Mouse (Mus musculus) intestine, embryonic 15.5 days (tissue): Measurements from ENCODE around the gene Sbk1. TPM values are rescaled to one million over a fixed set of nuclear protein-coding genes. Genes with fewer than 3 reads are reported as not detected.

Experiments used
- ATAC-seq: fragments of 200-750 bp; cut with Nextera tagmentation; 2 replicates; pipeline ENCODE4 v1.8.0; 2017; ENCODE audit warnings: moderate TSS enrichment, moderate library complexity
- H3K27ac ChIP-seq: fragments of 300-500 bp; sonication (generic); 2 replicates; pipeline ENCODE4 v1.5.1; 2015; ENCODE audit warnings: mild to moderate bottlenecking, inconsistent platforms
- H3K27me3 ChIP-seq: fragments of 300-500 bp; sonication (generic); replicated peaks from 2 replicates; pipeline ENCODE4 v1.6.1; 2015; ENCODE audit warnings: inconsistent platforms
- H3K36me3 ChIP-seq: fragments of 300-500 bp; sonication (generic); 2 replicates; pipeline ENCODE4 v1.6.1; 2015; ENCODE audit warnings: inconsistent platforms
- H3K4me1 ChIP-seq: fragments of 300-500 bp; sonication (generic); replicated peaks from 2 replicates; pipeline ENCODE4 v1.6.1; 2015; ENCODE audit warnings: inconsistent platforms
- H3K4me2 ChIP-seq: fragments of 300-500 bp; sonication (generic); replicated peaks from 2 replicates; pipeline ENCODE4 v1.6.1; 2015; ENCODE audit warnings: mild to moderate bottlenecking, inconsistent platforms
- H3K4me3 ChIP-seq: fragments of 300-500 bp; sonication (generic); replicated peaks from 2 replicates; pipeline ENCODE4 v1.5.1; 2015; ENCODE audit warnings: inconsistent platforms
- H3K9ac ChIP-seq: fragments of 300-500 bp; sonication (generic); 2 replicates; pipeline ENCODE4 v1.6.1; 2015; ENCODE audit warnings: inconsistent platforms
- H3K9me3 ChIP-seq: fragments of 300-500 bp; sonication (generic); 2 replicates; pipeline ENCODE4 v1.6.1; 2016; ENCODE audit warnings: inconsistent platforms
- WGBS: fragments of 180-500 bp; shearing (Covaris S2); methylation state at CpG from one replicate; pipeline ENCODE4 v1.1.7; 2015; 5-methylcytosine and 5-hydroxymethylcytosine counted together
- polyA plus RNA-seq: library from polyadenylated mRNA; unstranded; fragments of >200 nt; fragmentation: Nextera tagmentation; extraction: Ambion mirVana; gene quantifications from 2 replicates; pipeline ENCODE4 v1.2.1, GENCODE M21; 2015

Sbk1 gene
- polyA plus RNA-seq, 1 experiment from 2014 or later, result 17.7 TPM

GRCm38 (mm10) chr7:126284021-126284420 lies 11.6 kb downstream of the Sbk1 start:
- Histone ChIP-seq H3K9ac (no peak overlapping the region), H3K4me2 (no peak overlapping the region), H3K4me1 (peaks cover 20% of the 10 kb centered on the region), H3K27ac (no peak overlapping the region), H3K9me3 (no peaks in the 10 kb centered on the region), H3K36me3 (0 out of 2 replicates have a peak, but pooled peaks cover 4% of the 10 kb centered on the region), H3K4me3 (no peak overlapping the region), H3K27me3 (no peaks in the 10 kb centered on the region)
- no peak for ATAC-seq
- WGBS, result 79% methylated on average over 5 of the region's 5 CpGs

GRCm38 (mm10) chr7:126284441-126284840 lies 12.0 kb downstream of the Sbk1 start:
- H3K4me1 ChIP-seq, result peaks cover 18% of the 10 kb centered on the region
- no peak overlapping the region for H3K9ac ChIP-seq
- 78% methylated on average over 4 of the region's 4 CpGs for WGBS
- H3K4me3 ChIP-seq, result no peak overlapping the region
- no peak for ATAC-seq
- no peak overlapping the region for H3K4me2 ChIP-seq
- 0 out of 2 replicates have a peak, but pooled peaks cover 4% of the 10 kb centered on the region for H3K36me3 ChIP-seq
- H3K27ac ChIP-seq, result no peak overlapping the region
- H3K9me3 ChIP-seq, result no peaks in the 10 kb centered on the region
- H3K27me3 ChIP-seq, result no peaks in the 10 kb centered on the region

- 0 out of 2 replicates have a peak, but pooled peaks cover 4% of the 10 kb centered on the region for H3K36me3 ChIP-seq
- WGBS, result 65% methylated on average over 4 of the region's 4 CpGs
- ATAC-seq, result no peak
- H3K27me3 ChIP-seq, result no peaks in the 10 kb centered on the region
- no peak overlapping the region for H3K27ac ChIP-seq
- no peak overlapping the region for H3K4me2 ChIP-seq
- no peak overlapping the region for H3K4me3 ChIP-seq
- peaks cover 17% of the 10 kb centered on the region for H3K4me1 ChIP-seq
- H3K9me3 ChIP-seq, result no peaks in the 10 kb centered on the region
- H3K9ac ChIP-seq, result no peak overlapping the region
Measured at GRCm38 (mm10) chr7:126284865-126285264, 12.4 kb downstream of the Sbk1 start.

GRCm38 (mm10) chr7:126285293-126286211 lies 13.1 kb downstream of the Sbk1 start:
- Histone ChIP-seq H3K4me3 (no peak overlapping the region), H3K4me1 (peaks cover 17% of the 10 kb centered on the region), H3K27ac (no peak overlapping the region), H3K4me2 (no peak overlapping the region), H3K36me3 (0 out of 2 replicates have a peak, but pooled peaks cover 4% of the 10 kb centered on the region), H3K9ac (no peak overlapping the region), H3K27me3 (no peaks in the 10 kb centered on the region), H3K9me3 (no peaks in the 10 kb centered on the region)
- WGBS, result 74% methylated on average over 12 of the region's 12 CpGs
- ATAC-seq, result peak; percentile 65

GRCm38 (mm10) chr7:126286311-126286710 lies 13.9 kb downstream of the Sbk1 start:
- no peak for ATAC-seq
- H3K9ac ChIP-seq, result no peak overlapping the region
- H3K36me3 ChIP-seq, result 0 out of 2 replicates have a peak, but pooled peaks cover 4% of the 10 kb centered on the region
- H3K4me3 ChIP-seq, result no peak overlapping the region
- H3K9me3 ChIP-seq, result no peaks in the 10 kb centered on the region
- WGBS, result 86% methylated on average over 2 of the region's 2 CpGs
- no peak overlapping the region for H3K4me2 ChIP-seq
- no peaks in the 10 kb centered on the region for H3K27me3 ChIP-seq
- H3K4me1 ChIP-seq, result peaks cover 17% of the 10 kb centered on the region
- no peak overlapping the region for H3K27ac ChIP-seq

DNA sequence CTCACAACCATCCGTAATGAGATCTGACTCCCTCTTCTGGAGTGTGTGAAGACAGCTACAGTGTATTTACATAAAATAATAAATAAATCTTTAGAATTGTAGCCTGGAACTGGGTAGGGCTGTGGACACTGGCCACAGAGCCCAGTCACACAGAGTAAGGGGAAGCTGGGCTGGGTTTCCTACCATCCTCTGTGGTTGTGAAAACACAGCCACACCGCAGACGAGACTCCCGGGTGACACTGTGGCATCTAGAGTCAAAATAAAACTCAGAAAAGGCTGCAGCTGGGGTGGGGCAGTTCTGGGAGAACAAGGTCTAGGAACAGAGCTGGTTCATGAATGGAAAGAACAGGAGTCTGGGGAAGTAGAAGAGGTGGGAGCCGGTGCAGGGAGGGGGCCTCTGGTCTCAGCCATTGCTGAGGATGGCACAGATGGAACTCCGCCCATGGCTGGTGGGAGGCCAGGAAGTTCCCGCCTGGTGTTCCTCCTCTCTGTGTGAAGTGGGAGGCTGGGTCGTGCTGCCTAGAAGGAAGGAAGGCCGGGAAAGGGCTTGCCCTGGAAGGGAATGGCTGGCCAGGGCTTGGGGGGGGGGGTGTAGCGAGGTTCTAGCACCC lies 15.2 kb downstream of the Sbk1 start:
- Histone ChIP-seq H3K4me1 (peaks cover 17% of the 10 kb centered on the region), H3K9ac (no peak overlapping the region), H3K9me3 (no peaks in the 10 kb centered on the region), H3K4me2 (no peak overlapping the region), H3K36me3 (peaks cover 10% of the 10 kb centered on the region; the same call in 1 of the 2 replicates), H3K27me3 (no peaks in the 10 kb centered on the region), H3K4me3 (no peak overlapping the region), H3K27ac (no peak overlapping the region)
- no peak for ATAC-seq
- 50% methylated on average over 10 of the region's 10 CpGs for WGBS

- peaks cover 17% of the 10 kb centered on the region for H3K4me1 ChIP-seq
- ATAC-seq, result no peak
- no peak overlapping the region for H3K4me3 ChIP-seq
- H3K9me3 ChIP-seq, result no peaks in the 10 kb centered on the region
- no peak overlapping the region for H3K4me2 ChIP-seq
- no peaks in the 10 kb centered on the region for H3K27me3 ChIP-seq
- no peak overlapping the region for H3K9ac ChIP-seq
- WGBS, result 87% methylated on average over 2 of the region's 2 CpGs
- no peak overlapping the region for H3K27ac ChIP-seq
- H3K36me3 ChIP-seq, result peaks cover 12% of the 10 kb centered on the region
Measured at GRCm38 (mm10) chr7:126288104-126288497, 15.7 kb downstream of the Sbk1 start.

- Histone ChIP-seq H3K9me3 (no peaks in the 10 kb centered on the region), H3K27me3 (no peaks in the 10 kb centered on the region), H3K4me2 (no peak overlapping the region), H3K27ac (no peak overlapping the region), H3K9ac (no peak overlapping the region), H3K36me3 (peaks cover 14% of the 10 kb centered on the region), H3K4me1 (peaks cover 17% of the 10 kb centered on the region), H3K4me3 (no peak overlapping the region)
- ATAC-seq, result no peak
- 82% methylated on average over 13 of the region's 13 CpGs for WGBS
Measured at GRCm38 (mm10) chr7:126288571-126289091, 16.2 kb downstream of the Sbk1 start.

- no peak overlapping the region for H3K4me2 ChIP-seq
- H3K9me3 ChIP-seq, result no peaks in the 10 kb centered on the region
- no peak for ATAC-seq
- no peak overlapping the region for H3K27ac ChIP-seq
- no peak overlapping the region for H3K4me3 ChIP-seq
- H3K27me3 ChIP-seq, result no peaks in the 10 kb centered on the region
- WGBS, result 77% methylated on average over 7 of the region's 7 CpGs
- peaks cover 15% of the 10 kb centered on the region for H3K36me3 ChIP-seq
- H3K4me1 ChIP-seq, result peaks cover 17% of the 10 kb centered on the region
- no peak overlapping the region for H3K9ac ChIP-seq
Measured at GRCm38 (mm10) chr7:126289371-126289770, 17.0 kb downstream of the Sbk1 start.

GRCm38 (mm10) chr7:126289956-126290355 lies 17.5 kb downstream of the Sbk1 start:
- H3K4me1 ChIP-seq, result peaks cover 13% of the 10 kb centered on the region
- no peak overlapping the region for H3K27ac ChIP-seq
- no peak overlapping the region for H3K9ac ChIP-seq
- no peaks in the 10 kb centered on the region for H3K9me3 ChIP-seq
- H3K36me3 ChIP-seq, result peaks cover 15% of the 10 kb centered on the region
- H3K27me3 ChIP-seq, result no peaks in the 10 kb centered on the region
- no peak overlapping the region for H3K4me3 ChIP-seq
- ATAC-seq, result no peak
- 93% methylated on average over 7 of the region's 7 CpGs for WGBS
- H3K4me2 ChIP-seq, result no peak overlapping the region

DNA sequence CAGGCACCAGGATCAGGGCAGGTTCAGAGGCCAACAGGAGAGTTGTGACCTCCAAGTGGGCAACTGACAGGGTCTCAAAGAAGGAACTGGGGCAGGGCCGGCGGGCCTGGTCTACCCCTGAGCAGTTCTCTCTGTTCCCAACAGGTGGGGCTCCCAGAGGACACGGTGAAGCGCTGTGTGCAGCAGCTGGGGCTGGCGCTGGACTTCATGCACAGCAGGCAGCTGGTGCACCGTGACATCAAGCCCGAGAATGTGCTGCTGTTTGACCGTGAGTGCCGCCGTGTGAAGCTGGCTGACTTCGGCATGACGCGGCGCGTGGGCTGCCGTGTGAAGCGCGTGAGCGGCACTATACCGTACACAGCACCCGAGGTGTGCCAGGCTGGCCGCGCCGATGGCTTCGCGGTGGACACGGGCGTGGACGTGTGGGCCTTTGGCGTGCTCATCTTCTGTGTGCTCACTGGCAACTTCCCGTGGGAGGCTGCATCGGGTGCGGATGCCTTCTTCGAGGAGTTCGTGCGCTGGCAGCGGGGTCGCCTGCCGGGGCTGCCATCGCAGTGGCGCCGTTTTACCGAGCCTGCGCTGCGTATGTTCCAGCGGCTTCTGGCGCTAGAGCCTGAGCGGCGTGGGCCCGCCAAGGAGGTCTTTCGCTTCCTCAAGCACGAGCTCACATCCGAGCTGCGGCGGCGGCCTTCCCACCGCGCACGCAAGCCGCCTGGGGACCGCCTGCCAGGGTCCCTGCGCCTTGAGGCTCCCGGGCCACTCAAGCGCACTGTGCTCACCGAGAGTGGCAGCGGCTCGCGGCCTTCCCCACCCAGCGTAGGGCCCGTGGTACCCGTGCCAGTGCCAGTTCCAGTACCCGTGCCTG lies 19.5 kb downstream of the Sbk1 start:
- Histone ChIP-seq H3K4me3 (no peak overlapping the region), H3K9ac (no peak overlapping the region), H3K27me3 (no peaks in the 10 kb centered on the region), H3K9me3 (no peaks in the 10 kb centered on the region), H3K36me3 (peaks cover 15% of the 10 kb centered on the region), H3K4me1 (peaks cover 6% of the 10 kb centered on the region; the same call in 1 of the 2 replicates), H3K27ac (no peak overlapping the region), H3K4me2 (no peak overlapping the region)
- ATAC-seq, result no peak
- WGBS, result 86% methylated on average over 72 of the region's 72 CpGs

- Histone ChIP-seq H3K27me3 (no peaks in the 10 kb centered on the region), H3K27ac (no peak overlapping the region), H3K4me1 (no peaks in the 10 kb centered on the region), H3K4me3 (no peak overlapping the region), H3K4me2 (no peak overlapping the region), H3K9me3 (no peaks in the 10 kb centered on the region), H3K36me3 (peaks cover 15% of the 10 kb centered on the region), H3K9ac (no peak overlapping the region)
- ATAC-seq, result no peak
- 76% methylated on average over 4 of the region's 4 CpGs for WGBS
Measured at GRCm38 (mm10) chr7:126293091-126293490, 20.7 kb downstream of the Sbk1 start.
